Mouse (Mus musculus) G1E (cell line): ENCODE data around the gene Rassf8. TPM values are rescaled to one million over a fixed set of nuclear protein-coding genes. Genes with fewer than 3 reads are reported as not detected.

ENCODE experiments used
- ATAC-seq: 2 replicates; pipeline ENCODE4 v1.8.0; 2016; ENCODE audit warnings: mild to moderate bottlenecking; ENCODE audit not compliant: insufficient number of reproducible peaks, poor library complexity, low FRiP score, severe bottlenecking; ENCODE audit errors: extremely low read depth
- DNase-seq: peaks from one replicate; pipeline ENCODE4 v3.0.0; 2012; ENCODE audit warnings: low spot score
- H3K27me3 ChIP-seq: 2 replicates; pipeline ENCODE4 v1.6.1; 2012; ENCODE audit warnings: mild to moderate bottlenecking, low read length, inconsistent platforms; ENCODE audit not compliant: insufficient read depth
- H3K36me3 ChIP-seq: replicated peaks from 2 replicates; pipeline ENCODE3; 2012; ENCODE audit warnings: mild to moderate bottlenecking, inconsistent platforms
- H3K4me1 ChIP-seq: 2 replicates; pipeline ENCODE4 v1.6.1; 2012; ENCODE audit warnings: low read depth, low read length, inconsistent platforms, mixed read lengths; ENCODE audit not compliant: insufficient read depth
- H3K4me3 ChIP-seq: 2 replicates; pipeline ENCODE4 v1.5.1; 2012; ENCODE audit warnings: low read depth, mild to moderate bottlenecking, inconsistent platforms, low read length, moderate library complexity, mixed read lengths
- H3K9me3 ChIP-seq: replicated peaks from 2 replicates; pipeline ENCODE4 v1.6.1; 2012; ENCODE audit warnings: inconsistent platforms
- CTCF ChIP-seq: IDR thresholded peaks from 2 replicates; pipeline ENCODE4 v1.5.1; 2012; ENCODE audit warnings: low read depth, low read length, inconsistent platforms, mixed read lengths
- GATA1 ChIP-seq: IDR thresholded peaks from 2 replicates; pipeline ENCODE4 v1.6.1; 2012; ENCODE audit warnings: borderline replicate concordance, low read length, inconsistent platforms, mixed read lengths
- GATA2 ChIP-seq: IDR thresholded peaks from 2 replicates; pipeline ENCODE4 v1.6.1; 2012; ENCODE audit warnings: low read depth, low read length, inconsistent platforms, borderline replicate concordance
- POLR2AphosphoS5 ChIP-seq: IDR thresholded peaks from 2 replicates; pipeline ENCODE4 v1.6.1; 2012; ENCODE audit warnings: low read depth, low read length, inconsistent platforms; ENCODE audit not compliant: insufficient replicate concordance
- TAL1 ChIP-seq: conservative IDR thresholded peaks from 2 replicates; pipeline ENCODE4 v1.6.1; 2012; ENCODE audit warnings: low read depth, low read length, inconsistent platforms, mixed read lengths
- polyA plus RNA-seq: library from polyadenylated mRNA; stranded (reverse); fragments of >175 nt; gene quantifications from 2 replicates; pipeline ENCODE4 v1.2.3, GENCODE M21; 2012
- total RNA-seq, 2 experiments: library from RNA; stranded (forward) in 1 of 2; stranded (reverse) in 1 of 2; fragments of 200-1000 nt in 1 of 2; fragments of >200 nt in 1 of 2; fragmentation: Nextera tagmentation in 1 of 2; gene quantifications; 2 replicates each; pipeline ENCODE4 v1.2.3; 2014 to 2017

Rassf8 gene
- total and polyA plus RNA-seq, 3 experiments = 0.16 TPM; not detected in 2

GRCm38 (mm10) chr6:145823588-145824234, 77.2 kb downstream of the Rassf8 start:
- no peak overlapping the region for H3K4me3 ChIP-seq
- no peaks in the 10 kb centered on the region for H3K36me3 ChIP-seq
- H3K4me1 ChIP-seq = no peaks in the 10 kb centered on the region
- ATAC-seq (no peak), DNase-seq (no peak)
- H3K27me3 ChIP-seq = no peaks in the 10 kb centered on the region
- TF ChIP-seq POLR2AphosphoS5 (no peak), GATA1 (no peak), CTCF (no peak), GATA2 (no peak), TAL1 (no peak)
- peaks cover 71% of the 10 kb centered on the region for H3K9me3 ChIP-seq

- H3K9me3 ChIP-seq = peaks cover 69% of the 10 kb centered on the region
- H3K4me3 ChIP-seq = no peak overlapping the region
- no peaks in the 10 kb centered on the region for H3K27me3 ChIP-seq
- TF ChIP-seq GATA2 (no peak), GATA1 (no peak), CTCF (no peak), POLR2AphosphoS5 (no peak), TAL1 (no peak)
- no peaks in the 10 kb centered on the region for H3K36me3 ChIP-seq
- H3K4me1 ChIP-seq = no peaks in the 10 kb centered on the region
- no peak for ATAC-seq
- no peak for DNase-seq
Observed at GRCm38 (mm10) chr6:145826305-145826704, 79.8 kb downstream of the Rassf8 start.

GRCm38 (mm10) chr6:145829062-145829835, 82.7 kb downstream of the Rassf8 start:
- DNase-seq = no peak
- ATAC-seq = no peak
- Histone ChIP-seq H3K9me3 (peaks cover 57% of the 10 kb centered on the region), H3K27me3 (no peaks in the 10 kb centered on the region), H3K4me1 (no peaks in the 10 kb centered on the region), H3K36me3 (no peaks in the 10 kb centered on the region), H3K4me3 (no peak overlapping the region)
- TF ChIP-seq CTCF (no peak), GATA1 (no peak), TAL1 (no peak), POLR2AphosphoS5 (no peak), GATA2 (no peak)

GRCm38 (mm10) chr6:145830117-145830516, 83.6 kb downstream of the Rassf8 start:
- TF ChIP-seq POLR2AphosphoS5 (no peak), CTCF (no peak), GATA1 (no peak), GATA2 (no peak), TAL1 (no peak)
- Histone ChIP-seq H3K4me3 (no peak overlapping the region), H3K4me1 (no peaks in the 10 kb centered on the region), H3K27me3 (no peaks in the 10 kb centered on the region), H3K36me3 (no peaks in the 10 kb centered on the region), H3K9me3 (peaks cover 59% of the 10 kb centered on the region)
- ATAC-seq (no peak), DNase-seq (no peak)

- H3K4me1 ChIP-seq = no peaks in the 10 kb centered on the region
- DNase-seq (no peak), ATAC-seq (no peak)
- TF ChIP-seq TAL1 (no peak), GATA1 (no peak), CTCF (no peak), POLR2AphosphoS5 (no peak), GATA2 (no peak)
- H3K36me3 ChIP-seq = no peaks in the 10 kb centered on the region
- no peaks in the 10 kb centered on the region for H3K27me3 ChIP-seq
- peaks cover 58% of the 10 kb centered on the region for H3K9me3 ChIP-seq
- H3K4me3 ChIP-seq = no peak overlapping the region
Observed at GRCm38 (mm10) chr6:145830617-145831016, 84.1 kb downstream of the Rassf8 start.

GRCm38 (mm10) chr6:145832927-145833326, 86.4 kb downstream of the Rassf8 start:
- no peak for DNase-seq
- Histone ChIP-seq H3K27me3 (no peaks in the 10 kb centered on the region), H3K4me3 (no peak overlapping the region), H3K9me3 (peaks cover 67% of the 10 kb centered on the region), H3K36me3 (no peaks in the 10 kb centered on the region), H3K4me1 (no peaks in the 10 kb centered on the region)
- ATAC-seq = no peak
- TF ChIP-seq GATA2 = no peak
- no peak for TF ChIP-seq TAL1
- no peak for TF ChIP-seq GATA1
- TF ChIP-seq POLR2AphosphoS5 = no peak
- no peak for TF ChIP-seq CTCF
